Mouse (Mus musculus) heart, embryonic 11.5 days (tissue): Measurements from ENCODE around the gene Gm17657. TPM values are rescaled to one million over a fixed set of nuclear protein-coding genes. Genes with fewer than 3 reads are reported as not detected.

Experiments
- ATAC-seq: fragments of 200-750 bp; cut with Nextera tagmentation; replicated peaks from 2 replicates; pipeline ENCODE4 v1.8.0; 2017; ENCODE audit warnings: moderate library complexity; ENCODE audit not compliant: insufficient number of reproducible peaks, low FRiP score, low TSS enrichment
- H3K27ac ChIP-seq: fragments of 300-500 bp; sonication (generic); 2 replicates; pipeline ENCODE4 v1.5.1; 2014; ENCODE audit warnings: mild to moderate bottlenecking, low read depth, low read length
- H3K27me3 ChIP-seq: fragments of 300-500 bp; sonication (generic); 2 replicates; pipeline ENCODE4 v1.6.1; 2014; ENCODE audit warnings: mild to moderate bottlenecking, low read length, mixed read lengths; ENCODE audit not compliant: control insufficient read depth, insufficient read depth
- H3K36me3 ChIP-seq: fragments of 300-500 bp; sonication (generic); 2 replicates; pipeline ENCODE4 v1.6.1; 2014; ENCODE audit warnings: mild to moderate bottlenecking, low read length, moderate library complexity, mixed read lengths; ENCODE audit not compliant: control insufficient read depth, insufficient read depth
- H3K4me1 ChIP-seq: fragments of 300-500 bp; sonication (generic); 2 replicates; pipeline ENCODE4 v1.6.1; 2014; ENCODE audit warnings: low read length; ENCODE audit not compliant: control insufficient read depth, insufficient read depth
- H3K4me2 ChIP-seq: fragments of 300-500 bp; sonication (generic); 2 replicates; pipeline ENCODE4 v1.6.1; 2014; ENCODE audit warnings: mild to moderate bottlenecking, moderate library complexity
- H3K4me3 ChIP-seq: fragments of 300-500 bp; sonication (generic); 2 replicates; pipeline ENCODE4 v1.5.1; 2014; ENCODE audit warnings: low read depth, low read length
- H3K9ac ChIP-seq: fragments of 300-500 bp; sonication (generic); 2 replicates; pipeline ENCODE4 v1.6.1; 2014; ENCODE audit warnings: mild to moderate bottlenecking, low read depth, low read length, moderate library complexity
- H3K9me3 ChIP-seq: fragments of 300-500 bp; sonication (generic); replicated peaks from 2 replicates; pipeline ENCODE4 v1.6.1; 2016; ENCODE audit warnings: low read length; ENCODE audit not compliant: control insufficient read depth
- WGBS: fragments of 180-500 bp; shearing (Covaris S2); extraction: QIAGEN DNeasy Blood & Tissue Kit; methylation state at CpG from one replicate; pipeline ENCODE4 v1.1.7; 2014; ENCODE audit not compliant: insufficient replicate concordance; 5-methylcytosine and 5-hydroxymethylcytosine counted together
- polyA plus RNA-seq: library from polyadenylated mRNA; unstranded; fragments of >200 nt; fragmentation: Nextera tagmentation; extraction: Ambion mirVana; gene quantifications from 2 replicates; pipeline ENCODE4 v1.2.1, GENCODE M21; 2014

The Gm17657 gene
- polyA plus RNA-seq, 1 experiment from 2014 or later, result not detected

GRCm38 (mm10) chr17:29554176-29554575 is 4.7 kb upstream of the Gm17657 start:
- Histone ChIP-seq H3K36me3 (no peaks in the 10 kb centered on the region), H3K4me1 (peaks cover 29% of the 10 kb centered on the region), H3K4me3 (no peak overlapping the region), H3K27ac (no peak overlapping the region), H3K27me3 (no peaks in the 10 kb centered on the region), H3K9me3 (no peaks in the 10 kb centered on the region), H3K4me2 (no peak overlapping the region), H3K9ac (no peak overlapping the region)
- no peak for ATAC-seq

DNA sequence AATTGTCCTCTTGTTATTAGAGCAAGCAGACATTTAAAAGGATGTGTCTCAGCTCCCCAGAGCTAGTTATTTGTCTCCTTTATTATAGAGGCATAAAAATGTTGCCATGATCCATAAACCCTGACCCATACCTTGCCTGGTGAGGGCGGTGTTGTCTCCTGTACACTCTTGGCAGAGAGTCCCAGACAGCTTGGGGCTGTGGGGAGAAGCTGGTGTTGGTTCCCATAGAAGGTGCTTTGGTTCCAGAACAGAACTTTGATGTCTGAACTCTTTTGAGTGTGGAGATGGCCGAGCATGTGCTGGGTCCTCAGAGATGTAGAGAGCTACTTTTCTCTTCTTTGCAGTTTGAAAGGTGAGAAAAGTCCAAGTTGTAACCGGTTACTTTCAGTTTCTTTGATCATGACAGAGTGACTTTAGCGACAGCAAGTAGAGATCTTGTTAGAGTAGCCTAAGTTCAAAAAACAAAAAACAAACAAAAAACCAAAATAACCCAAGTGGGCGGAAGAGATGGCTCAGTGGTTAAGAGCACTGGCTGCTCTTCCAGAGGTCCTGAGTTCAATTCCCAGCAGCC is 2.8 kb upstream of the Gm17657 start, which contains the start of gene Tmem217:
Gene Tmem217 (minus strand): TSS at position 224 of the 571 bp plus-strand sequence.
- WGBS, result 89% methylated on average over 5 of the region's 5 CpGs
- Histone ChIP-seq H3K27me3 (no peaks in the 10 kb centered on the region), H3K27ac (0 out of 2 replicates have a peak within 1 kb of the TSS, but pooled peaks have one; percentile 35), H3K4me3 (peak within 1 kb of the TSS; percentile 95), H3K9ac (no peak within 1 kb of the TSS), H3K36me3 (no peaks in the 10 kb centered on the region), H3K9me3 (no peaks in the 10 kb centered on the region), H3K4me2 (peak within 1 kb of the TSS; percentile 97), H3K4me1 (peaks cover 25% of the 10 kb centered on the region)
- ATAC-seq, result no peak

- H3K27me3 ChIP-seq, result no peaks in the 10 kb centered on the region
- H3K9me3 ChIP-seq, result no peaks in the 10 kb centered on the region
- H3K4me2 ChIP-seq, result peak overlapping the region; percentile 97
- H3K36me3 ChIP-seq, result no peaks in the 10 kb centered on the region
- 0 out of 2 replicates have a peak overlapping the region, but pooled peaks have one; percentile 35 for H3K27ac ChIP-seq
- peaks cover 16% of the 10 kb centered on the region for H3K4me1 ChIP-seq
- H3K9ac ChIP-seq, result no peak overlapping the region
- 38% methylated on average over 6 of the region's 6 CpGs for WGBS
- peak overlapping the region; percentile 95 for H3K4me3 ChIP-seq
- ATAC-seq, result no peak
Observed at GRCm38 (mm10) chr17:29551019-29551418, 1.6 kb upstream of the Gm17657 start.

- H3K4me3 ChIP-seq, result peak overlapping the region; percentile 95
- no peak for ATAC-seq
- H3K9me3 ChIP-seq, result no peaks in the 10 kb centered on the region
- H3K27me3 ChIP-seq, result no peaks in the 10 kb centered on the region
- H3K9ac ChIP-seq, result no peak overlapping the region
- H3K27ac ChIP-seq, result no peak overlapping the region
- H3K36me3 ChIP-seq, result no peaks in the 10 kb centered on the region
- 42% methylated on average over 8 of the region's 8 CpGs for WGBS
- H3K4me1 ChIP-seq, result peaks cover 13% of the 10 kb centered on the region
- H3K4me2 ChIP-seq, result peak overlapping the region; percentile 97
Observed at GRCm38 (mm10) chr17:29548994-29549393, 444 bp downstream of the Gm17657 start.

GRCm38 (mm10) chr17:29548494-29548893 is 944 bp downstream of the Gm17657 start:
- Histone ChIP-seq H3K4me3 (no peak overlapping the region), H3K4me2 (no peak overlapping the region), H3K9ac (no peak overlapping the region), H3K4me1 (peaks cover 13% of the 10 kb centered on the region), H3K9me3 (no peaks in the 10 kb centered on the region), H3K27me3 (no peaks in the 10 kb centered on the region), H3K36me3 (no peaks in the 10 kb centered on the region), H3K27ac (no peak overlapping the region)
- no peak for ATAC-seq
- WGBS, result 51% methylated on average over 3 of the region's 3 CpGs

DNA sequence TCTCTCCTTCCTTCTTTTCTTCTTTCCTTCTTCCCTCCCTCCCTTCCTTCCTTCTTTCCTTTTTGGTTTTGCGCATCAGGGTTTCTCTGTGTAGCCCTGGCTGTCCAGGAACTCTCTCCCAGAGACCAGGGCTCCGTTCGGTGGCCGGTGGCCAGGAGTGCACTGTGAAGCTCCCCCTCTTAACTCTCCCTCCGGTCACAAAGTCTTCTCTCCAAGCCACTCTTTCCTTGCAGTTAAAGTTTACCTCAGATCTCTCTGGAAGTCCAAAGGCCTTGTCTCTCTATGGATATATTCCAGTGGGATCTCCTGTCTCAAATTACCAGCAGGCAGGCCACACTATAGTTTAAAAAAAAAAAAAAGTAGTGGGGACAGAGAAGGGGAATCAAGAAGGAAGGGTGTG is 4.2 kb downstream of the Gm17657 start:
- 86% methylated on average over 5 of the region's 5 CpGs for WGBS
- Histone ChIP-seq H3K36me3 (no peaks in the 10 kb centered on the region), H3K4me3 (no peak overlapping the region), H3K9ac (no peak overlapping the region), H3K27me3 (no peaks in the 10 kb centered on the region), H3K9me3 (no peaks in the 10 kb centered on the region), H3K27ac (no peak overlapping the region), H3K4me2 (no peak overlapping the region), H3K4me1 (peaks cover 2% of the 10 kb centered on the region)
- ATAC-seq, result no peak

GRCm38 (mm10) chr17:29544064-29544463 is 5.4 kb downstream of the Gm17657 start:
- Histone ChIP-seq H3K9ac (no peak overlapping the region), H3K4me3 (no peak overlapping the region), H3K4me1 (no peaks in the 10 kb centered on the region), H3K27me3 (no peaks in the 10 kb centered on the region), H3K36me3 (no peaks in the 10 kb centered on the region), H3K27ac (no peak overlapping the region), H3K9me3 (no peaks in the 10 kb centered on the region), H3K4me2 (no peak overlapping the region)
- WGBS, result 76% methylated on average over 2 of the region's 2 CpGs
- ATAC-seq, result no peak

- 82% methylated on average over 19 of the region's 19 CpGs for WGBS
- H3K36me3 ChIP-seq, result no peaks in the 10 kb centered on the region
- H3K9ac ChIP-seq, result no peak overlapping the region
- H3K4me3 ChIP-seq, result no peak overlapping the region
- H3K27ac ChIP-seq, result no peak overlapping the region
- no peaks in the 10 kb centered on the region for H3K9me3 ChIP-seq
- H3K27me3 ChIP-seq, result no peaks in the 10 kb centered on the region
- no peak overlapping the region for H3K4me2 ChIP-seq
- ATAC-seq, result no peak
- no peaks in the 10 kb centered on the region for H3K4me1 ChIP-seq
Observed at GRCm38 (mm10) chr17:29542831-29543690, 6.4 kb downstream of the Gm17657 start.
